Mouse (Mus musculus) embryo, embryonic 9.5 days (tissue): ENCODE data around the gene Vav2.

Experiments
- DNase-seq: peaks from one replicate; pipeline ENCODE4 v3.0.0-alpha.2; 2017; ENCODE audit errors: extremely low spot score

The Vav2 gene

DNA sequence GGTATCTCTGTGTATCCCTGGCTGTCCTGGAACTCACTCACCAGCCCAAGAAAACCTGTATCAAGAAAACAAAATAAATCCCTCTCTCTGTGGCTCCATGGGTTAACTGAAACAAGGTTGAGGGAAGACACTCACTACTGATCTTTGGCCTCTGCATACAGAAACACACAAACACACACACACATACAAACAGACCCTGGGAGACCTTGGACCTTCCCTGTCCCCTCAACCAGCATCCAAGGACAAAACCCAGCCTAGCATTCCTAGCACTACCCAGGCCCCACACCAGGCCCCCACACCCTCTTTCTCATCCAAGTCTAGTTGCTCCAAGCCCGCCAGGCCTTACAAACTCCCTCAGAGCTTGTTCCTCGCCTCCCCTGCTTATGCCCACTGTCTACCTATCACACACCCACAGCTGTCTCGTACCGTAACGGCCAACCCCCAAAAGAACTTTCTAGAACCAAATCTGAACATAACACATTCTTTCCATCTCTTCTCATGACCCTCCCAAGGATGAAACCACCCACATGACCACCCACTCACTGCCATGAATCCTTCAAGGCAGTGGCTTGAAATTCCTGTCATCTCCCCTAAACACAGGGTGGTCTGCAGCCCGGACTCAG, 16.2 kb downstream of the Vav2 start:
- DNase-seq = no peak

- no peak for DNase-seq
Measured at GRCm38 (mm10) chr2:27408194-27408593, 18.6 kb downstream of the Vav2 start.

DNA sequence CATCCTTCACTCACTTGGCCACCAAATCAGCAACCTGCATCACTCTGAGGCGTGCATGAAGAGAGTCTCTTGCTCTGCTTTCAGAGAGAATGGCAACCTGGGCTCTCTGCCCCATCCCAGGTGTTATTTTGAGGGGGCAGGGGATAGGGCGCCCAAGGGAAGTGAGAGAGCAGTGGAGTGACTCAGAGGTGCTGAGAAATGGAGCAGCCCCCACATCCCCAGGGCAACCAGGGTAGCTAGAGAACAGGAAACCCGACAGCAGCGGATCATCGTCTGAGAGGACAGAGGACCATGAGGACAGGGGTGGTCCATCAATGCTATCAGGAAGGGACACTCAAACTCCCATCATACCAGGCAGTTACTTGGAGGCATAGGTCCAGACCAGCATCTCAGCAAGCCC, 19.9 kb downstream of the Vav2 start:
- DNase-seq = no peak

GRCm38 (mm10) chr2:27405094-27405884, 21.5 kb downstream of the Vav2 start:
- DNase-seq = no peak

DNA sequence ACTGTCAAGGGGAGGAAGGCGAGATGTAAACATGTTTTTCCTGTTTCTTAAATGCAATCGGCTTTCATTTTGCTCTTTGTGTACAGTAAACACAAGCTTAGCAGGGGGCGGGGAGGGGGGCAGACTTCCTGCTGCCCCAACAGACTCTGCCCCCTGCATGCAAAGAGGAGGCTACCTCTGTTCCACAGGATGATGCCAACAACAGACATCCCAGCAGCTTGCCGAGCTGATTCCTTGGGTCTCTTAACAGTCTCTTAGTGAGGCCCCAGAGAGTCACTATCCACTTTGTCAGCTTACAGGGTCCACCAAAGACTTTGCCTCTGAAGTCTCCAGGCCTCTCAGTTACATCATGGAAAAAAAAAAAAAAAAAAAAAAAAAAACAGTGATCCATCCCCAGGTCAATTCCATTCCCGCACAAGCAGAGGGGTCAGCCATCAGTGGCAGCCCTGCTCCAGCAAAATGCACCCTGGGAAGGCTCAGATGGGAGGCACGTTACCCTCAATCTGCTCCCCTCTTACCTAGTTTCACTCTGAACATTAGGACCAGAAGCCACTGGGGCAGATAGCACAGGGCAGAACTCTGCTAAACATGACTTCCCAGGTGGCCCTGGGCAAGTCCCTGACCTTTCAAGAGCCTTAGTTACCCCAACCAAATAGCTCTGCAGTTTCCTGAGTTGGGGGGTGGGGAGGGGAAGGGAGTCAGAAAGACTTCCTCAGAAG, 22.3 kb downstream of the Vav2 start:
- no peak for DNase-seq

DNA sequence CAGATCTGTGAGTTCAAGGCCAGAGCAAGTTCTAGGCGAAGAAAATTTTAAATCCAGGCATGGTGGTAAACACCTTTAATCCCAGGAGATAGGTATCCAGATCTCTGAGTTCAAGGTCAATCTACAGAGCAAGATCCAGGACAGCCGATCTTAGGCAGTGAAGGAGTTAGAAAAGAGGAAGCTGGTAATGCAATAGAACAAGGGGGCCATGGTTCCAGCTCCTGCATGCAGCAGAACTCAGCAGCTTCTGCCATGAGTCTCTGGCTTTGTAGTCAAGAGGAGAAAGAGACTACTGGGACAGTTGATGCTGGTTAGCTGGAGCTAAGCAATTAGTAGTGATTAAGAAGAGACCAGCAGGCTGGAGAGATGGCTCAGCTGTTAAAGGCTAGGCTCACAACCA, 25.3 kb downstream of the Vav2 start:
- DNase-seq = no peak

DNA sequence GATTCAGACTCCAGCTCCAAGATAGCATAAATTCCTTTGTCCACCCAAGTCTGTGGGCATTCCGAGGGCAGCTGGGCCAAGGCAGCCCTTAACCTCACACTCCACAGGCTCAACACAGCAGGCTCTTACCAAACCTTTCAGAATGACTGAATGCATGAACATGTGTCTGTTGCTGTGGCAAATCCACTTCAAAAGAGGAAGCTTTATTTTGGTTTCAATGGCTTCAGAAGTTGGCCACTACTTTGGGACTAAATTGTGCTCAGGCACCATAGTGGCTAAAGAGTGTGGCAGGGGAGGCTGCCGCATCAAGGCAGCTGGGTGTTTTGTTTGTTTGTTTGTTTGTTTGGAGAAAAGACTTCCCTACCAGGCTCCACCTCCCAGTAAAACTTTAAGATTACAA, 26.8 kb downstream of the Vav2 start:
- DNase-seq = no peak

- DNase-seq = no peak
Measured at GRCm38 (mm10) chr2:27396656-27397440, 30.0 kb downstream of the Vav2 start.

- DNase-seq = no peak
Measured at GRCm38 (mm10) chr2:27394158-27394832, 32.5 kb downstream of the Vav2 start.

DNA sequence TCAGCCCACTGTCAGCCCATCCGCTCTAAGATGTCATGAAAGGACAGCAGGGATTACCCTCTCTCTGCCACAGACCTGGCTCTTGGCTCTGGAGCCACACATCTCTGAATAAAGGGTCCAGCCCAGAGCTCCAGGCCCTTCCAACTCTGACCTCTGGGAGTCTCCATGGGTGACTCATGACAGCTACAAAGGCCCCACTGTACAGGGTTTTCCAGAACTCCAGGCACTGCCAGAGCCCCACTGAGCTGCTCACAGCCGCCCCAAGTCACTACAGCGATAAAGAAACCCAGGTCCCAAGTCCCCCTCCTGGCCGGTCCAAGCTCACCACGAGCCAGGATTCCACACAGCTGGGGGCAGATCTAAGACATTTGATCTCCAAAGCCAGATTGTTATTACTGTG, 34.6 kb downstream of the Vav2 start:
- DNase-seq = no peak

GRCm38 (mm10) chr2:27390775-27391174, 36.1 kb downstream of the Vav2 start:
- DNase-seq = no peak

- no peak for DNase-seq
Measured at GRCm38 (mm10) chr2:27390325-27390724, 36.5 kb downstream of the Vav2 start.

DNA sequence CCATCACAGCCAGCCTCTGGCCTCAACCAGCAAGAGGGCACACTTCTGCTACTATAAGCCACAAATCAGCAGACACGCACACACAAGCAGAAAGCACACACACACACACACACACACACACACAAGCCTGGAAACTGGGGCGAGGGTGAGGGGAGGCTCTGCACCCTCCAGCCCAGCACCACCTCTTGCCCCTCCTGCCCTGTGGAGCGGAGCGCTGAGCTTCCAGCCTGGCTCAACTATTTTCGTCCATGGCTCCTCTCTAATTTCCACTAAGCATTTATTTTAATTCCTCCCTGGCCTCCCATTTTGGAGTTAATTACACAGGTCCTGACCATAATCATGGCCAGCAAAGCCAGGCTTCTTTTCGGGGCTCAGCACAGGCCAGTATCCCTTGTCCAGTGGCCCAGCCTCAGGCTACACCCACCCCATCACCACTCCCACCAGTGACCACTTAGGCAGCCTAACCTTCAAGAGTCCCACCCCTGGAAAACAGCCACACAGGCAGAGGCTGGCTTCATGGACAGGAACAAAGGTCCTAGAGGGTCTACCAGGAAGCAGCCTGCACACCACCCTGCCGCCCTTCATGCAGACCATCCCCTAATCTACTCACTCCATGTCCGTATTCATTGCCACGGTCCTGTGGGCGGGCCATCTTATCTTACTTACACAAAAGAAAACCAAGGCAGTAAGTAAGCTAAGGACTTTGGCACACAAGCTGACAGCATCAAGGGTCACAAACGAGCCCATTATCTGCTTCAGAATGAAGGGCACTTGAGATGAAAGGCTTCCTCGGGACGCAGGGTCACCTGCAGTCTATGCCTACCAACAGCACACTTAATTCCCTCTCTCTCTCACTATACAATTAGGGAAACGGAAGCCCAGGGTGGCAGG, 37.3 kb downstream of the Vav2 start:
- no peak for DNase-seq

- no peak for DNase-seq
Measured at GRCm38 (mm10) chr2:27387209-27387608, 39.6 kb downstream of the Vav2 start.

DNA sequence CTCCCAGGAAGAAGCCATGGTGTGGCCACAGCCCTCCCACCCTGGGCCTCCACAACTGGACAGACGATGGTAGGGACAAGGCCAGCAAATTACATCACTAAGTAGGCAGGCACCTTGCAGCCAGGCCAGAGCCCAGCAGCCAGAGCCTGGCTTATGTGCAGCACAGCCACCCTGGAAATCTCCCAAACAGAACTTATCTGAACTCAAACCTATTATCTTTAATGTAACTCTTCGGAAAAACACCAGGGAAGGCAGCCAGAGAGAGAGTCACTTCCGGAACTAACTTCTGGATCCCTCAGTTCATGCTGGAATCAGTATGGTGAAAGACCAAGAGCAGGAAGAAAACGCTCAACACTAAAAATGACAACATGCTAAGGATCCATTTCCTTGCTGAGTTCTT, 45.1 kb downstream of the Vav2 start:
- no peak for DNase-seq

DNA sequence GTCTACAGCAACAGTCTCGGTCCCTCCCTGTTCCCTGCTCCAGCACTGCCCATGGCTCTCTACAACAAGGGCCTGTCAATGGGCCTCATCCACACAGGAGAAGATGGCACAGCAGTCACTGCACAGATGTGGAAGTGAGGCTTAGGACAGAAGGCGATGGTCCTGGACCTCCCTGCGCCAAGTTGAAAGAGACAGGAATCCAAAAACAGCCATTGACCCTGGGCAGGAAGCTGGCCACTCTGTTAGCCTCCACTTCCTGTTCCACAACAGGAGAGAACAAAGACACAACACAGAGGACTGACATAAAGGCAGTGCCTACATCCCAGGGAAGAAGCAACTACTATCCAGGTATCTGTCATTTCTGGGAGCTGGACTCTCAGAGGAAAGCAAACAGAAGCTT, 45.6 kb downstream of the Vav2 start:
- no peak for DNase-seq

DNA sequence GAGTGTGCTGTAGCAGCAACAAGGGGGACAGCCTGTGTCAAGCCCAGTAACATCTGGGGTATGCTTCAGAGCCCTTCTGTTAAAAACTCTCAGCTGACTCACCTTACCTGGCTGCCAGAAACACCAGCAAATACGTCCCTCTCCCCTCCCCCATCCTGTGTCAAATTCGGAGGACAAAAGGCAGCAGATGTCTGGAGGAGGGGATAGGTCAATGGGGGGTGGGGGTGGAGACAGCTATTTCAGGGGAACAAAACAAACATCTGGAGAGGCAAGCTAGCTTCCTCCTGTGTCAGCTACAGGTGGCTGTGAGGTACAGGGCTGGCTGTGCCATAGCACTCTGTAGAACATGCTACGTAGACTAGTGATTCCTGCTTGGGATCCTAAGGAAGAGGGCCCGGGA, 49.0 kb downstream of the Vav2 start:
- DNase-seq = no peak

- no peak for DNase-seq
Measured at GRCm38 (mm10) chr2:27377164-27377563, 49.7 kb downstream of the Vav2 start.

DNA sequence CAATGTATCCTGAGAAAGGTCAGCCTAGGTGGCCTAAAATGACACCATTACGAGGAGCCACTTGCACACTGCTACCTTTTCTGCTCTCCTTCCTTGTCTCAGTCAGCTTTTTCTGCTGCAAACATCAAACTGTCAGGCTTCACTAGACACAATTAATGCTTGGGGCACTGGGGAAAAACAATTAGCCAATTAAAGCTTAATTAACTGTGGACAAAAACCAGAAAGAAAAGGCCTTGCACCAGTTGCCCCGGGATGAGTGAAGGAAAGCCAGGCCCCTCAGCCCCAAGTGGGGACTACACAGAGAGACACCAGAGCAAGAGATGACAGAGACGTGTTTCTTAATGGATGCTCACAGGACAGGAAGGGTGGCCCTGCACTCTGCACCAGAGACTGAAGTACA, 51.7 kb downstream of the Vav2 start:
- no peak for DNase-seq

- DNase-seq = no peak
Measured at GRCm38 (mm10) chr2:27373349-27373748, 53.5 kb downstream of the Vav2 start.

GRCm38 (mm10) chr2:27371450-27371849, 55.4 kb downstream of the Vav2 start:
- DNase-seq = no peak
